Mouse (Mus musculus): ENCODE results near the gene Efnb3. TPM values are rescaled to one million over a fixed set of nuclear protein-coding genes. Genes with fewer than 3 reads are reported as not detected.

Gene Efnb3
- polyA plus RNA-seq (2015; fragmentation: Nextera tagmentation; extraction: Ambion mirVana): 95.0 and 130 TPM in 2 replicates

GRCm38 (mm10) chr11:69559851-69560765 lies at the start of gene Efnb3:
Gene Efnb3 (minus strand): TSS chr11:69560205.
- H3K27me3 ChIP-seq: no peaks in the 10 kb centered on the region
- H3K36me3 ChIP-seq: peaks cover 41% of the 10 kb centered on the region
- H3K4me2 ChIP-seq (replicated peaks): peak within 1 kb of the TSS; percentile 80
- H3K4me1 ChIP-seq (replicated peaks): peaks cover 70% of the 10 kb centered on the region
- H3K4me3 ChIP-seq (replicated peaks): peak within 1 kb of the TSS; percentile 94
- peak within 1 kb of the TSS; percentile 99 for H3K9ac ChIP-seq (replicated peaks)
- H3K27ac ChIP-seq: peak within 1 kb of the TSS; percentile 92
- peak; percentile 73 for ATAC-seq
- WGBS: under 1% methylated on average over 54 of the region's 59 CpGs
- no peaks in the 10 kb centered on the region for H3K9me3 ChIP-seq

GRCm38 (mm10) chr11:69609416-69609815 lies 49.4 kb upstream of the Efnb3 start:
- ATAC-seq: no peak
- no peaks in the 10 kb centered on the region for H3K9me3 ChIP-seq
- H3K4me3 ChIP-seq (replicated peaks): no peak overlapping the region
- no peaks in the 10 kb centered on the region for H3K36me3 ChIP-seq
- no peak overlapping the region for H3K4me2 ChIP-seq (replicated peaks)
- H3K27me3 ChIP-seq: no peaks in the 10 kb centered on the region
- no peak overlapping the region for H3K27ac ChIP-seq
- peaks cover 17% of the 10 kb centered on the region for H3K4me1 ChIP-seq (replicated peaks)
- WGBS: 67% methylated on average over 7 of the region's 7 CpGs
- no peak overlapping the region for H3K9ac ChIP-seq (replicated peaks)

- Histone ChIP-seq H3K4me2 (replicated peaks) (no peak overlapping the region), H3K27ac (no peak overlapping the region), H3K9me3 (no peaks in the 10 kb centered on the region), H3K4me3 (replicated peaks) (no peak overlapping the region), H3K36me3 (no peaks in the 10 kb centered on the region), H3K4me1 (replicated peaks) (peaks cover 21% of the 10 kb centered on the region), H3K9ac (replicated peaks) (no peak overlapping the region), H3K27me3 (peaks cover 3% of the 10 kb centered on the region; the same call in 1 of the 2 replicates)
- WGBS: 83% methylated on average over 3 of the region's 3 CpGs
- ATAC-seq: no peak
These were observed 48.5 kb upstream of the Efnb3 start for GRCm38 (mm10) chr11:69608525-69608924.

DNA sequence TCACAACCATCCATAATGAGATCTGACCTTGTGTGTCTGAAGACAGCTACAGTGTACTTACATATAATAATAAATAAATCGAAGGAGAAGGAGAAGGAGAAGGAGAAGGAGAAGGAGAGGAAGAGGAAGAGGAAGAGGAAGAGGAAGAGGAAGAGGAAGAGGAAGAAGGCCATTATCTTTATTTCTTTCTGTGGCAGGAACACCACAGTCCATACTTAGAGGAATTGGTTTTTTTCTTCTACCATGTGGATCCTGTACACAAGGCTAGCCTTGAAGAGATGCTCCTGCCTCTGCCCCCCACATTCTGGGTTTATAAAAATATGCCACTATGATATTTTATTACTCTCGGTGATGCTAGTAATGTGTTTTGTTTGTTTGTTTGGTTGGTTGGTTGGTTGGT lies 46.8 kb upstream of the Efnb3 start:
- no peak overlapping the region for H3K4me3 ChIP-seq (replicated peaks)
- peaks cover 6% of the 10 kb centered on the region for H3K36me3 ChIP-seq
- WGBS: 84% methylated on average over 2 of the region's 2 CpGs
- H3K27ac ChIP-seq: no peak overlapping the region
- peaks cover 23% of the 10 kb centered on the region for H3K4me1 ChIP-seq (replicated peaks)
- H3K9ac ChIP-seq (replicated peaks): no peak overlapping the region
- H3K4me2 ChIP-seq (replicated peaks): no peak overlapping the region
- H3K27me3 ChIP-seq: peaks cover 10% of the 10 kb centered on the region; the same call in 1 of the 2 replicates
- no peak for ATAC-seq
- no peaks in the 10 kb centered on the region for H3K9me3 ChIP-seq

GRCm38 (mm10) chr11:69606491-69606795 lies 46.4 kb upstream of the Efnb3 start:
- H3K36me3 ChIP-seq: peaks cover 10% of the 10 kb centered on the region
- H3K4me3 ChIP-seq (replicated peaks): peak overlapping the region; percentile 62
- whole genome bisulfite sequencing: 50% methylated on average over 2 of the region's 2 CpGs
- H3K9ac ChIP-seq (replicated peaks): no peak overlapping the region
- peak overlapping the region; percentile 44; the same call in 1 of the 2 replicates for H3K27ac ChIP-seq
- H3K27me3 ChIP-seq: peaks cover 10% of the 10 kb centered on the region; the same call in 1 of the 2 replicates
- H3K9me3 ChIP-seq: no peaks in the 10 kb centered on the region
- peak overlapping the region; percentile 92 for H3K4me2 ChIP-seq (replicated peaks)
- H3K4me1 ChIP-seq (replicated peaks): peaks cover 23% of the 10 kb centered on the region
- ATAC-seq: no peak

GRCm38 (mm10) chr11:69605726-69606490 lies 45.9 kb upstream of the Efnb3 start, which contains the start of gene Atp1b2:
Gene Atp1b2 (minus strand): TSS chr11:69605942.
- H3K36me3 ChIP-seq: peaks cover 14% of the 10 kb centered on the region
- H3K4me3 ChIP-seq (replicated peaks): peak within 1 kb of the TSS; percentile 62
- H3K27me3 ChIP-seq: peaks cover 10% of the 10 kb centered on the region; the same call in 1 of the 2 replicates
- H3K4me1 ChIP-seq (replicated peaks): peaks cover 24% of the 10 kb centered on the region
- peak within 1 kb of the TSS; percentile 92 for H3K4me2 ChIP-seq (replicated peaks)
- WGBS: 3% methylated on average over 32 of the region's 32 CpGs
- ATAC-seq: peak; percentile 92
- no peaks in the 10 kb centered on the region for H3K9me3 ChIP-seq
- peak within 1 kb of the TSS; percentile 86 for H3K9ac ChIP-seq (replicated peaks)
- peak within 1 kb of the TSS; percentile 64 for H3K27ac ChIP-seq

- Histone ChIP-seq H3K9me3 (no peaks in the 10 kb centered on the region), H3K27ac (peak overlapping the region; percentile 64), H3K27me3 (peaks cover 10% of the 10 kb centered on the region; the same call in 1 of the 2 replicates), H3K9ac (replicated peaks) (peak overlapping the region; percentile 86), H3K36me3 (peaks cover 17% of the 10 kb centered on the region), H3K4me1 (replicated peaks) (peaks cover 33% of the 10 kb centered on the region), H3K4me2 (replicated peaks) (peak overlapping the region; percentile 92), H3K4me3 (replicated peaks) (peak overlapping the region; percentile 62)
- under 1% methylated on average over 63 of the region's 73 CpGs for WGBS
- peak; percentile 62 for ATAC-seq
These were observed 45.0 kb upstream of the Efnb3 start for GRCm38 (mm10) chr11:69604795-69605664.

GRCm38 (mm10) chr11:69604347-69604746 lies 44.3 kb upstream of the Efnb3 start:
- peak; percentile 47 for ATAC-seq

GRCm38 (mm10) chr11:69603516-69603915 lies 43.5 kb upstream of the Efnb3 start:
- Histone ChIP-seq H3K4me1 (replicated peaks) (peaks cover 42% of the 10 kb centered on the region), H3K4me3 (replicated peaks) (no peak overlapping the region), H3K9ac (replicated peaks) (no peak overlapping the region), H3K27ac (no peak overlapping the region), H3K36me3 (peaks cover 17% of the 10 kb centered on the region), H3K4me2 (replicated peaks) (peak overlapping the region; percentile 92), H3K9me3 (no peaks in the 10 kb centered on the region), H3K27me3 (peaks cover 10% of the 10 kb centered on the region; the same call in 1 of the 2 replicates)
- WGBS: 87% methylated on average over 8 of the region's 8 CpGs
- no peak for ATAC-seq

More at GRCm38 (mm10) chr11:69604347-69604746, 44.3 kb upstream of the Efnb3 start:
- Histone ChIP-seq H3K4me2 (replicated peaks) (peak overlapping the region; percentile 92), H3K9me3 (no peaks in the 10 kb centered on the region), H3K9ac (replicated peaks) (peak overlapping the region; percentile 86), H3K4me1 (replicated peaks) (peaks cover 39% of the 10 kb centered on the region), H3K36me3 (peaks cover 17% of the 10 kb centered on the region), H3K4me3 (replicated peaks) (peak overlapping the region; percentile 62), H3K27ac (peak overlapping the region; percentile 64; the same call in 1 of the 2 replicates), H3K27me3 (peaks cover 10% of the 10 kb centered on the region; the same call in 1 of the 2 replicates)
- WGBS: 49% methylated on average over 3 of the region's 3 CpGs

DNA sequence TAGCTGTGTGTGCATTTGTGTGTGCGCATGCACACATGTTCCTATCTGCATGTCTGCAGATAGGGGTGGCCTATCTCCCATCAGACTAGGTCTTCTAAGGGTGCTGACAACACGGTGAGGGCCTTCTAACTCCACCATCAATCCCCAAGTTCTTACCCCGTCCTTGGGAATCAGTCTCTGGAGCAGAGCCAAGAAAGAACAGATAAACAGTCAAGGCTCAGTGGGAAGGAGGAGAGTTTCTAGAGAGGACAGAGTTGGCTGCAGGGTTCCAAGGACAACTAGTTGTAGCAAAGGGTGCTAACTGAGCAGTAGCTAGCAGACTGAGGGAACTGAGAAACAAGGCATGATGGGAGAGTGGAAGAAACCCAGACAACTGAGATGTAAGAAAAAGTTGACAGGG lies 41.8 kb upstream of the Efnb3 start:
- Histone ChIP-seq H3K4me3 (replicated peaks) (no peak overlapping the region), H3K9me3 (no peaks in the 10 kb centered on the region), H3K36me3 (peaks cover 17% of the 10 kb centered on the region), H3K4me1 (replicated peaks) (peaks cover 42% of the 10 kb centered on the region), H3K4me2 (replicated peaks) (no peak overlapping the region), H3K27ac (no peak overlapping the region), H3K27me3 (peaks cover 10% of the 10 kb centered on the region; the same call in 1 of the 2 replicates), H3K9ac (replicated peaks) (no peak overlapping the region)
- no peak for ATAC-seq
- 79% methylated on average over 3 of the region's 3 CpGs for WGBS

DNA sequence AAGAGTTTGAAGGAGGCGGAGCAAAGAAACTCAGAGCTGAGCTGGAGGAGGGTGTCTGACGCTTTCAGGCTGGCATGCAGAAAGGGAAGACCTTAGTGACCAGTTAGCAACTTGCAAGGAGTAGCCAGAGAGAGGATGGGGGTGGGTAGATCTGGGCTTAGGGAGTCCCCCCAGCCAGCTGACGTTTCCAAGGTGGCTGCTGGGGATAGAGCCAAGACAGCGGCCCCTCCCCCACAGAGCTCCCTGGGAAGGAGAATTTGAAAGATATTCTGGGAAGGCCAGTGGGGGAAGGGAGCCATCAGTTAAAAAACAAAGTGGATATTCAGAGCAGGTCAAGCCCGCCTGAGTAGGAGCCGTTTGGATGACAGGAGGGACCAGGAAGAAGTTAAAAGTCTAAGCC lies 40.1 kb upstream of the Efnb3 start:
- Histone ChIP-seq H3K27me3 (peaks cover 10% of the 10 kb centered on the region; the same call in 1 of the 2 replicates), H3K36me3 (peaks cover 23% of the 10 kb centered on the region), H3K4me3 (replicated peaks) (no peak overlapping the region), H3K4me2 (replicated peaks) (peak overlapping the region; percentile 0; the same call in 1 of the 2 replicates), H3K9me3 (no peaks in the 10 kb centered on the region), H3K9ac (replicated peaks) (no peak overlapping the region; the same call in 1 of the 2 replicates), H3K4me1 (replicated peaks) (peaks cover 36% of the 10 kb centered on the region), H3K27ac (peak overlapping the region; percentile 2; the same call in 1 of the 2 replicates)
- no peak; the same call in 1 of the 2 replicates for ATAC-seq
- 8% methylated on average over 6 of the region's 6 CpGs for WGBS

All from midbrain, embryonic 13.5 days (tissue).